Mouse (Mus musculus) midbrain, embryonic 11.5 days (tissue): Measurements from ENCODE around the gene Agfg1. TPM values are rescaled to one million over a fixed set of nuclear protein-coding genes. Genes with fewer than 3 reads are reported as not detected.

Source experiments
- ATAC-seq: fragments of 200-750 bp; cut with Nextera tagmentation; 2 replicates; pipeline ENCODE4 v1.8.0; 2017; ENCODE audit warnings: moderate TSS enrichment, moderate library complexity; ENCODE audit not compliant: low FRiP score
- DNase-seq: peaks from one replicate; pipeline ENCODE4 v3.0.0; 2015; ENCODE audit warnings: low spot score; ENCODE audit errors: missing footprints
- H3K27ac ChIP-seq: fragments of 300-500 bp; sonication (generic); 2 replicates; pipeline ENCODE4 v1.5.1; 2014; ENCODE audit warnings: low read depth, low read length
- H3K27me3 ChIP-seq: fragments of 300-500 bp; sonication (generic); 2 replicates; pipeline ENCODE4 v1.6.1; 2014; ENCODE audit warnings: mild to moderate bottlenecking, low read length, moderate library complexity, mixed read lengths; ENCODE audit not compliant: control insufficient read depth, insufficient read depth
- H3K36me3 ChIP-seq: fragments of 300-500 bp; sonication (generic); 2 replicates; pipeline ENCODE4 v1.6.1; 2014; ENCODE audit warnings: mild to moderate bottlenecking, low read length, moderate library complexity, mixed read lengths; ENCODE audit not compliant: control insufficient read depth, insufficient read depth
- H3K4me1 ChIP-seq: fragments of 300-500 bp; sonication (generic); 2 replicates; pipeline ENCODE4 v1.6.1; 2014; ENCODE audit warnings: low read length; ENCODE audit not compliant: control insufficient read depth, insufficient read depth
- H3K4me2 ChIP-seq: fragments of 300-500 bp; sonication (generic); 2 replicates; pipeline ENCODE4 v1.6.1; 2014; ENCODE audit warnings: mild to moderate bottlenecking, moderate library complexity
- H3K4me3 ChIP-seq: fragments of 300-500 bp; sonication (generic); 2 replicates; pipeline ENCODE4 v1.5.1; 2014; ENCODE audit warnings: low read depth, low read length
- H3K9ac ChIP-seq: fragments of 300-500 bp; sonication (generic); 2 replicates; pipeline ENCODE4 v1.6.1; 2014; ENCODE audit warnings: low read length
- H3K9me3 ChIP-seq: fragments of 300-500 bp; sonication (generic); 2 replicates; pipeline ENCODE4 v1.6.1; 2016; ENCODE audit warnings: low read length; ENCODE audit not compliant: control insufficient read depth
- WGBS: fragments of 180-500 bp; shearing (Covaris S2); extraction: QIAGEN DNeasy Blood & Tissue Kit; methylation state at CpG from one replicate; pipeline ENCODE4 v1.1.7; 2014; 5-methylcytosine and 5-hydroxymethylcytosine counted together
- polyA plus RNA-seq: library from polyadenylated mRNA; unstranded; fragments of >200 nt; fragmentation: Nextera tagmentation; extraction: Ambion mirVana; gene quantifications from 2 replicates; pipeline ENCODE4 v1.2.1, GENCODE M21; 2014

Gene Agfg1
- 48.7 and 49.3 TPM in 2 replicates for polyA plus RNA-seq

GRCm38 (mm10) chr1:82839296-82839613, at the start of gene Agfg1:
TSS of gene Agfg1 (plus strand) at chr1:82839483.
- Histone ChIP-seq H3K36me3 (no peaks in the 10 kb centered on the region), H3K27ac (peak within 1 kb of the TSS; percentile 73; the same call in 1 of the 2 replicates), H3K9ac (peak within 1 kb of the TSS; percentile 97), H3K4me1 (peaks cover 10% of the 10 kb centered on the region), H3K9me3 (no peaks in the 10 kb centered on the region), H3K4me2 (peak within 1 kb of the TSS; percentile 75), H3K27me3 (no peaks in the 10 kb centered on the region), H3K4me3 (peak within 1 kb of the TSS; percentile 99)
- ATAC-seq = peak; percentile 92
- DNase-seq = peak; percentile 100
- 1% methylated on average over 34 of the region's 34 CpGs for WGBS

GRCm38 (mm10) chr1:82791105-82791504, 48.2 kb upstream of the Agfg1 start:
- Histone ChIP-seq H3K27ac (no peak overlapping the region), H3K36me3 (no peaks in the 10 kb centered on the region), H3K4me2 (no peak overlapping the region), H3K9ac (no peak overlapping the region), H3K4me1 (no peaks in the 10 kb centered on the region), H3K9me3 (no peaks in the 10 kb centered on the region), H3K4me3 (no peak overlapping the region), H3K27me3 (no peaks in the 10 kb centered on the region)
- ATAC-seq (peak; percentile 56), DNase-seq (peak; percentile 86)
- 67% methylated on average over 11 of the region's 11 CpGs for WGBS

GRCm38 (mm10) chr1:82792238-82792637, 47.0 kb upstream of the Agfg1 start:
- H3K4me3 ChIP-seq = no peak overlapping the region
- no peak for DNase-seq
- H3K9me3 ChIP-seq = no peaks in the 10 kb centered on the region
- no peaks in the 10 kb centered on the region for H3K36me3 ChIP-seq
- WGBS = 89% methylated on average over 6 of the region's 6 CpGs
- H3K27me3 ChIP-seq = no peaks in the 10 kb centered on the region
- no peak overlapping the region for H3K4me2 ChIP-seq
- H3K9ac ChIP-seq = no peak overlapping the region
- no peak for ATAC-seq
- no peak overlapping the region for H3K27ac ChIP-seq
- no peaks in the 10 kb centered on the region for H3K4me1 ChIP-seq

- H3K27me3 ChIP-seq = no peaks in the 10 kb centered on the region
- no peaks in the 10 kb centered on the region for H3K36me3 ChIP-seq
- no peak overlapping the region for H3K27ac ChIP-seq
- 91% methylated on average over 3 of the region's 3 CpGs for WGBS
- H3K4me3 ChIP-seq = no peak overlapping the region
- no peak overlapping the region for H3K9ac ChIP-seq
- DNase-seq (no peak), ATAC-seq (no peak)
- H3K9me3 ChIP-seq = no peaks in the 10 kb centered on the region
- no peak overlapping the region for H3K4me2 ChIP-seq
- no peaks in the 10 kb centered on the region for H3K4me1 ChIP-seq
These were observed 46.2 kb upstream of the Agfg1 start for GRCm38 (mm10) chr1:82793110-82793509.

GRCm38 (mm10) chr1:82793986-82794385, 45.3 kb upstream of the Agfg1 start:
- no peak overlapping the region for H3K9ac ChIP-seq
- H3K36me3 ChIP-seq = no peaks in the 10 kb centered on the region
- ATAC-seq (no peak), DNase-seq (no peak)
- no peak overlapping the region for H3K4me2 ChIP-seq
- H3K9me3 ChIP-seq = no peaks in the 10 kb centered on the region
- WGBS = 56% methylated on average over 4 of the region's 4 CpGs
- H3K27ac ChIP-seq = no peak overlapping the region
- H3K4me1 ChIP-seq = no peaks in the 10 kb centered on the region
- H3K4me3 ChIP-seq = no peak overlapping the region
- no peaks in the 10 kb centered on the region for H3K27me3 ChIP-seq

GRCm38 (mm10) chr1:82795211-82795610, 44.1 kb upstream of the Agfg1 start:
- no peaks in the 10 kb centered on the region for H3K27me3 ChIP-seq
- H3K27ac ChIP-seq = no peak overlapping the region
- H3K4me1 ChIP-seq = no peaks in the 10 kb centered on the region
- H3K36me3 ChIP-seq = no peaks in the 10 kb centered on the region
- WGBS = 83% methylated on average over 2 of the region's 2 CpGs
- no peak for DNase-seq
- no peak overlapping the region for H3K4me3 ChIP-seq
- H3K9ac ChIP-seq = no peak overlapping the region
- no peak overlapping the region for H3K4me2 ChIP-seq
- ATAC-seq = no peak
- no peaks in the 10 kb centered on the region for H3K9me3 ChIP-seq

GRCm38 (mm10) chr1:82795702-82796443, 43.4 kb upstream of the Agfg1 start:
- H3K9me3 ChIP-seq = no peaks in the 10 kb centered on the region
- H3K27me3 ChIP-seq = no peaks in the 10 kb centered on the region
- no peaks in the 10 kb centered on the region for H3K36me3 ChIP-seq
- 82% methylated on average over 18 of the region's 18 CpGs for WGBS
- no peaks in the 10 kb centered on the region for H3K4me1 ChIP-seq
- ATAC-seq = no peak
- H3K4me3 ChIP-seq = no peak overlapping the region
- H3K4me2 ChIP-seq = no peak overlapping the region
- no peak overlapping the region for H3K9ac ChIP-seq
- DNase-seq = no peak
- H3K27ac ChIP-seq = no peak overlapping the region

- no peak overlapping the region for H3K4me3 ChIP-seq
- 87% methylated on average over 4 of the region's 4 CpGs for WGBS
- H3K9ac ChIP-seq = no peak overlapping the region
- ATAC-seq = no peak
- no peak overlapping the region for H3K4me2 ChIP-seq
- DNase-seq = no peak
- H3K4me1 ChIP-seq = no peaks in the 10 kb centered on the region
- no peak overlapping the region for H3K27ac ChIP-seq
- no peaks in the 10 kb centered on the region for H3K27me3 ChIP-seq
- no peaks in the 10 kb centered on the region for H3K9me3 ChIP-seq
- no peaks in the 10 kb centered on the region for H3K36me3 ChIP-seq
These were observed 42.2 kb upstream of the Agfg1 start for GRCm38 (mm10) chr1:82797088-82797487.

GRCm38 (mm10) chr1:82798304-82798703, 41.0 kb upstream of the Agfg1 start:
- no peak overlapping the region for H3K9ac ChIP-seq
- no peaks in the 10 kb centered on the region for H3K4me1 ChIP-seq
- no peaks in the 10 kb centered on the region for H3K9me3 ChIP-seq
- ATAC-seq (no peak), DNase-seq (no peak)
- no peaks in the 10 kb centered on the region for H3K27me3 ChIP-seq
- H3K4me2 ChIP-seq = no peak overlapping the region
- 89% methylated on average over 5 of the region's 5 CpGs for WGBS
- no peaks in the 10 kb centered on the region for H3K36me3 ChIP-seq
- H3K27ac ChIP-seq = no peak overlapping the region
- H3K4me3 ChIP-seq = no peak overlapping the region
